Mouse (Mus musculus) megakaryocyte, adult 5-6 weeks (primary cell): ENCODE measurements around the gene Ccnt1. TPM values are rescaled to one million over a fixed set of nuclear protein-coding genes. Genes with fewer than 3 reads are reported as not detected.
"Not testable (repeated sequence)": the region's sequence is repeated elsewhere in the genome, so short reads cannot be mapped to it uniquely, and the experiment has no call there.

Experiments used
- ATAC-seq: 2 replicates; pipeline ENCODE4 v1.8.0; 2016; ENCODE audit warnings: mild to moderate bottlenecking, inconsistent platforms; ENCODE audit not compliant: poor library complexity, severe bottlenecking
- total RNA-seq, 2 experiments: library from RNA; stranded (forward) in 1 of 2; stranded (reverse) in 1 of 2; fragments of 153-499, 151-499 nt in 1 of 2; fragments of 221-1000, 200-1000 nt in 1 of 2; gene quantifications; 2 replicates each; pipeline versions ENCODE4 v1.2.3 to v1.2.4; 2015 to 2017

The Ccnt1 gene
- total RNA-seq, 2 experiments from 2014 or later: 38.7 to 43.5 TPM

DNA sequence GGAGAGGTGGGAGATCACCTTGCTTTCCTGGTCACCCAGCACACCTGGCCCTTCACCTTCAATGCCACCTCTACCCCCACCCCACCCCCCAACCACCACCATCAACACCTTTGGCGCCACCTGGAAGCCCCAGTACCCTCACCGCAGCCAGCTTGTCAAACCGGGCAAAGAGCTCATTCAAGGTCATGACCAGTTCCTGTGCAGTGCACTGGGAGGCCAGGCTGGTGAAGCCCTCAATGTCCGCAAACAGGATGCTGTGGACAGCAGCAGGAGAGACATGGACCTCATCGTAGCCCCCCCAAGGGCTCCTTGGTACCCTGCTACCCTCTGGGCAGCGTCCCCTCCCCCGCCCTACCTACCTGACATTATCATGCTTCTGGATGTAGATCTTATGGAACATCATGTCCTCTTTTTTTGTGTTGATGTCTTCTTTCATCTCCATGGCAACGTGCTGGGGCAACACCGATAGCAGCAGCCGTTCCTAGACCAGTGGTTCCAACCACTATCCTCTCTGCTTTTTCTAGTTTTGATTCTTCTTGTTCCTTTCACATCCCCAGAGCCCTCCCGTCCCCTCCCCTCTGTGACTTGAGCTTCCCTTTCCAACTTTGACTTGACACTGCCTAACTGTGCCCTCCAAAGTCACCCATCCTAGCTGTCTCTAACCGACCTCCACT, 29.4 kb upstream of the Ccnt1 start:
- ATAC-seq: no peak

DNA sequence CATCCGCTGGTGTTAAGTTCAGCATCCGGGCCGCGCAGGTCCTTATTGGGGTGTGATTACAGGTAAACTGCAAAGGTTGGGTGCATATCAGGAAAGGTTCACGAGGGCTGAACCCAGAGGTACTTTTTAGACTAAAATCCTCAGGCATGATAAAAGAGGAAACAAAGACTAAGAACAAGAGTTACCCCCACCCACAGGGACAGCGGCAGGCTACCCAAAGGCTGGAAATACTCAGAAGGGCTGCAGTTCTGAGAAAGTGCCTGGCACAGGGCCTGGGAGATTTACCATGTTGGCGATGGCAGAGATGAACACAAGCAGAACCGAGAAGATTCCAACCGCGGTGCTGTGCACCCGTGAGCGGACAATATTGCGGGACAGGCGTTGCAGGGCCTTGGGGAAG, 25.9 kb upstream of the Ccnt1 start:
- ATAC-seq: no peak

DNA sequence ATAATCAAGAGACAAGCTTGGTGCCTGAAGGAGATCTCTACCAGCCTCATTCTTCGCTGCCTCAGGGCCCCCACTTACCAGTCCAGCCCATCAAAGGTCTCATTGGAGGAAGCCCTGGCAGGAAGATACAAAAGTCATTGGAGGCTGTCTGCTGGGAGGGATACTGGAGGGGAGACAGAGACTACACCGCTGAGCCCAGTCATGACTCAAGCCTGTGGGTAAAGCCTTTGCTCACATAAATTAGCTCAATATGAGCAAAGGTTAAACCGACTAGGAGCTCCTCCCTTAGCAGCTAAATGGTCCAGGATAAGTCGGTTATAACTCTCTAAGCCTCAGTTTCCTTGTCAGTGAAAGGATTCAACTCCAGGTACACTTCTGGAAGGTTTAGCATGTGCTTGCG, 24.3 kb upstream of the Ccnt1 start:
- no peak for ATAC-seq

DNA sequence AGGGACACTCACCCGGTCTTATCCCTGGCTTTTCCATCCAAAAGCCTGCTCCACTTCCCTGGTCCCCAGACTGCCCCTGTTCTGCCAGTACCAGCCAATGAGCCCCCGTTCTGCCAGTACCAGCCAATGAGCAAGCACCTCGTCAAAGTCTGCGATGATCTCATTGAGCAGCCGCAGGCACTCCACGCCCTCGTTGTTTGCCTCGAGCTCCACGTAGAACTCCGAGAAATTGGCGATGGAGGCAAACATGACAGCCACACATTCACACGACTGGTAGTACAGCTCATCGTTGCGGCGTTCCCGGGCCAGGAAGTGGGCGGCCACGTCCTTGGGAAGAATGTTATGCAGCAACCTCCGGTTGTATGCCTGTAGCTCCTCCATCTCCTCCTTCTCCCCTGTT, 23.5 kb upstream of the Ccnt1 start:
- ATAC-seq: no peak

GRCm38 (mm10) chr15:98591396-98591795, 20.7 kb upstream of the Ccnt1 start:
- no peak for ATAC-seq

DNA sequence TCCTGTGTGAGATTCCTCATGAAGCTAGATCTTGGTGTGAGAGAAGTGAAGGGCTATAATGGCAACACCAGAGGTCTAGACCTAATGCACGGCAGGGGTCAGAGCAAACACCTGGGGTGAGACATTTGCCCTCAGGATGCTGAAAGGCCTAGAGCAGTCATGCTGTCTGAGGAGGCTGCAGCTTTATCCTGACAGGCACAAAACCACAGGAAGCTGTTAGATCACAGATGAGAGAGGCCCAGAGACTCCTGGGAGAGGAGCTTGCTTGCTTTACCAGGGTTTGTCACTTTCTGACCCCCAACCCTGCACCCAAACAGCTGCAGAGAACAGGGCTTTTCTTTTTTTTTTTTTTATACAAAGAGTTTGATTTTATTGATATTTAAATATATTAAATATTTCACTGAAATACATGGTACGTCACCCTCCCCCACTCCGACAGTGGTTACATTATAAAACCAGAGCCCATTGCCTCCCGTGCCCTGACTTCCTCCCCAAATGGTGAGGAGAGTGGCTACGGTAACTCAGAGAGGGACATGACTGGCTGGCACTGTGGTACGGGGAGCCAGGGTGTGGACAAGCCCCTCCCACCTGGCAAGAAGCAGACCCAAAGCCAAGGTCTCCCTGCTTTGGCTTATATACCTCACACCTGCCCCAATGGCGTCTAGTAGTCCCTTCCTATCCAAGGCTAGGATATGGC, 19.1 kb upstream of the Ccnt1 start:
- no peak for ATAC-seq

- no peak for ATAC-seq
Observed at GRCm38 (mm10) chr15:98587751-98588150, 17.0 kb upstream of the Ccnt1 start.

- ATAC-seq: not testable (repeated sequence)
Observed at GRCm38 (mm10) chr15:98586141-98586540, 15.4 kb upstream of the Ccnt1 start.

DNA sequence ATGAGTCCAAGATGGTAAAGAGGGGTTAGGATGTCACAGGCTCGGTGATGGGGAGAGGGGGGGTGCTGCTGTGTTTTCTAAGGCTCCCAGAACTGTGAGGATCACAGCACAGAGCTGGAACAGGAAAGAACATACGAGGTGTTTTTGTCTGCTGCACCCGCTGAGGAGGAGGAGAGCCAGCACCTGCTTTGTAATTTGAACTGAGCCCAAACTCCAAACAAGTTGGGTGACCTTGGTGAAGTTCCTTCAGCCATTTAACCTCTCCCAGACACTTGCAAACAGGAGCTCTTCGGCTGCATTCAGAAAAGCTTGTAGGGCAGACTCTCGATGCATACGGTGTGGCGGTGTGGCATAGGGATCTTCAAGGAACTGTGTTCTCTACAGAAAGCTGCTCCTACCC, 14.7 kb upstream of the Ccnt1 start:
- ATAC-seq: no peak

DNA sequence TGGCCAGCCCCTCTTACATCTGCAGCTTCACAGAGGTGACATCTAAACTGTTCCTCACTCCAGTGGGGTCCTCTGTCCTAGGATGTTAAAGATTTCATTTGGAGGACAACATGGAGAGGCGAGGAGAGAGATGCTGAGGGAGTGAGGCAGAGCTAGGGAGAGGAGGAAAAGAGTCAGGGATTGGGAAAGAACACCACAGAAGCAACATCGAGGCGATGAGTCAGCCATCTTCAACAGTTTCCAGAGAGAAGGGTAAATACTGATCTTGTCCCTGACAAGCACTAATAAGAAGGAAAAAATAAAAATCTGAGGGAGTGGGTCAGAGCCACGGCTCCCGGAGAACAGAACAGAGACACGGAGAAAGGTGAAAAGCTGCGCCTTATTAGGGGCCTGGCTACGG, 12.3 kb upstream of the Ccnt1 start:
- ATAC-seq: no peak

GRCm38 (mm10) chr15:98582410-98582809, 11.7 kb upstream of the Ccnt1 start:
- no peak for ATAC-seq

- ATAC-seq: peak; percentile 90
Observed at GRCm38 (mm10) chr15:98579795-98580464, 9.2 kb upstream of the Ccnt1 start.

DNA sequence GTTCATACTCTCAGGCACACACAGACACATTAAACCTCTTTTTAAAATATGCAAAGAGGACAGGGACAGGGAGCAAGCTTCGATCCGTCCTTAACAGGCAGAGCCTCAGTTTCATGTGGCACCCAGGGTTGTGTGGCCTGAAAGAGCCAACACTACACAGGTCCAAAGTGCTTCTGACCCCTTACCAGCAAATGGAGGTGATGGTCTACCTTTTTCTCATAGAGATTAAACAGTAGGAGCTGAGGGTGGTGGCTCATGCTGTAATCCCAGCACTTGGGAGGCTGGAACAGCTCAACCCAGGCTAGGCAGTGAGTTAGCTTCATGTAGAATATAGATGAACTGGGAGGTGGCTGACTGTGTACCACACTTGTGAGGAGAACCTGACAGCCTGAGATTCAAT, 8.6 kb upstream of the Ccnt1 start:
- no peak for ATAC-seq

DNA sequence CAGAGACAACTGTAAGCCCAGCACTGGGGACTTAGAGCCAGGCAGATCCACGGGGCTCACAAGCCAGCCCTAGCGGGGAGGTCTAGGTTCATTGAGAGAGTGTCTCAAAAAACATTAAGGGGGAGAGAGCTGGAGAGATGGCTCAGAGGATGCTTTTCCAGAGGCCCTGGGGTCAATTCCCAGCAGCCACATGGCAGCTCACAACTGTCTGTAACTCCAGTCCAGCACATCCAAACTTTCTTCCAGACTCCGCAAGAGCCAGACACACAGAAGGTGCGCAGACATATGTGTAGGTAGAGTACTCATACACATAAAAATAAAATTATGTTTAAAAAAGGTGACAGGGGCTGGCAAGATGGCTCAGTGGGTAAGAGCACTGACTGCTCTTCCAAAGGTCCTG, 2.6 kb upstream of the Ccnt1 start:
- ATAC-seq: no peak

- no peak for ATAC-seq
Observed at GRCm38 (mm10) chr15:98569795-98570365, 843 bp downstream of the Ccnt1 start.

- ATAC-seq: no peak
Observed at GRCm38 (mm10) chr15:98569216-98569615, 1.5 kb downstream of the Ccnt1 start.

DNA sequence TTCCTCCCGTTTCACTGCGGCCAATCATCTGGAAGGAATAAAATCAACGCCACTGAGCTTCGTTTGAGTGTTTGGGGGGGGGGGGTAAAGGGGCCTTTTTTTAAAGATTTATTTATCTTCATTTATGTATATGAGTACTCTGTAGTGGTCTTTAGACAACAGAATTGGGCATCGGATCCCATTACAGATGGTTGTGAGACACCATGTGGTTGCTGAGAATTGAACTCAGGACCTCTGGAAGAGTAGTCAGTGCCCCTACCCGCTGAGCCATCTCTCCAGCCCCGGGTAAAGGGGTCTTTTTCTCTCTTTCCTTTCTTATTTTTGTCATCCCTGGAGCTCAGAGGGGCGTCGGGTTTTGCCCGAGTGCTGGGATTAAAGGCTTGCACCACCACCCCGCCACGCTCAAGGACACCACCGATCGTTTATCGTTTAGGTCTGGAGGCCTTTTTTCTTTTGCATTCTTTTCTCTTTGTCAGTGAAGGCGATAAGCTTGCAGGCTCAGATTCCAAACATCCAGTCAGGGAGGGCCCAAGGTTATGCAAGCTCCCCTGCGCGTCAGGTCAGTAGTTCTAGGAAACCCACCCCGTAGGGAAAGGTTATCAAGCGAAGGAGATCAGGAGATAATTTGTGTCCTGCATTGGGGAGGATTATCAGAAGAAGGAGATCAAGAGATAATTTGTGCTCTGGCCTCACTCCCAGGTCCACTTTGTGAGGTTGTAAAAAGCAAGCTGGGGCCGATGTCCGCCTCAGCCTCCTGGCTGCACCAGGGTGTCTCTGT, 2.3 kb downstream of the Ccnt1 start:
- no peak for ATAC-seq

- ATAC-seq: peak; percentile 89
Observed at GRCm38 (mm10) chr15:98567278-98568134, 3.2 kb downstream of the Ccnt1 start.

- no peak for ATAC-seq
Observed at GRCm38 (mm10) chr15:98566973-98567277, 3.8 kb downstream of the Ccnt1 start.

GRCm38 (mm10) chr15:98557186-98557585, 13.5 kb downstream of the Ccnt1 start:
- ATAC-seq: no peak
